Mouse (Mus musculus) heart, embryonic 11.5 days (tissue): ENCODE results near the gene Mmp10. TPM values are rescaled to one million over a fixed set of nuclear protein-coding genes. Genes with fewer than 3 reads are reported as not detected.

Experiments used
- ATAC-seq: fragments of 200-750 bp; cut with Nextera tagmentation; replicated peaks from 2 replicates; pipeline ENCODE4 v1.8.0; 2017; ENCODE audit warnings: moderate library complexity; ENCODE audit not compliant: insufficient number of reproducible peaks, low FRiP score, low TSS enrichment
- H3K27ac ChIP-seq: fragments of 300-500 bp; sonication (generic); 2 replicates; pipeline ENCODE4 v1.5.1; 2014; ENCODE audit warnings: mild to moderate bottlenecking, low read depth, low read length
- H3K27me3 ChIP-seq: fragments of 300-500 bp; sonication (generic); 2 replicates; pipeline ENCODE4 v1.6.1; 2014; ENCODE audit warnings: mild to moderate bottlenecking, low read length, mixed read lengths; ENCODE audit not compliant: control insufficient read depth, insufficient read depth
- H3K36me3 ChIP-seq: fragments of 300-500 bp; sonication (generic); 2 replicates; pipeline ENCODE4 v1.6.1; 2014; ENCODE audit warnings: mild to moderate bottlenecking, low read length, moderate library complexity, mixed read lengths; ENCODE audit not compliant: control insufficient read depth, insufficient read depth
- H3K4me1 ChIP-seq: fragments of 300-500 bp; sonication (generic); 2 replicates; pipeline ENCODE4 v1.6.1; 2014; ENCODE audit warnings: low read length; ENCODE audit not compliant: control insufficient read depth, insufficient read depth
- H3K4me2 ChIP-seq: fragments of 300-500 bp; sonication (generic); 2 replicates; pipeline ENCODE4 v1.6.1; 2014; ENCODE audit warnings: mild to moderate bottlenecking, moderate library complexity
- H3K4me3 ChIP-seq: fragments of 300-500 bp; sonication (generic); 2 replicates; pipeline ENCODE4 v1.5.1; 2014; ENCODE audit warnings: low read depth, low read length
- H3K9ac ChIP-seq: fragments of 300-500 bp; sonication (generic); 2 replicates; pipeline ENCODE4 v1.6.1; 2014; ENCODE audit warnings: mild to moderate bottlenecking, low read depth, low read length, moderate library complexity
- H3K9me3 ChIP-seq: fragments of 300-500 bp; sonication (generic); replicated peaks from 2 replicates; pipeline ENCODE4 v1.6.1; 2016; ENCODE audit warnings: low read length; ENCODE audit not compliant: control insufficient read depth
- WGBS: fragments of 180-500 bp; shearing (Covaris S2); extraction: QIAGEN DNeasy Blood & Tissue Kit; methylation state at CpG from one replicate; pipeline ENCODE4 v1.1.7; 2014; ENCODE audit not compliant: insufficient replicate concordance; 5-methylcytosine and 5-hydroxymethylcytosine counted together
- polyA plus RNA-seq: library from polyadenylated mRNA; unstranded; fragments of >200 nt; fragmentation: Nextera tagmentation; extraction: Ambion mirVana; gene quantifications from 2 replicates; pipeline ENCODE4 v1.2.1, GENCODE M21; 2014

Mmp10 gene
- polyA plus RNA-seq, 1 experiment from 2014 or later: not detected

- no peak for ATAC-seq
- H3K9me3 ChIP-seq: no peaks in the 10 kb centered on the region
- no peaks in the 10 kb centered on the region for H3K27me3 ChIP-seq
- no peaks in the 10 kb centered on the region for H3K36me3 ChIP-seq
- no peak overlapping the region for H3K9ac ChIP-seq
- H3K4me1 ChIP-seq: no peaks in the 10 kb centered on the region
- H3K27ac ChIP-seq: no peak overlapping the region
- no peak overlapping the region for H3K4me3 ChIP-seq
- 73% methylated on average over 4 of the region's 4 CpGs for WGBS
- H3K4me2 ChIP-seq: no peak overlapping the region
Measured at GRCm38 (mm10) chr9:7526255-7526940, 24.2 kb downstream of the Mmp10 start.

GRCm38 (mm10) chr9:7542763-7543162 is 40.6 kb downstream of the Mmp10 start:
- Histone ChIP-seq H3K9ac (no peak overlapping the region), H3K36me3 (no peaks in the 10 kb centered on the region), H3K27ac (no peak overlapping the region), H3K4me2 (no peak overlapping the region), H3K4me1 (no peaks in the 10 kb centered on the region), H3K27me3 (no peaks in the 10 kb centered on the region), H3K9me3 (no peaks in the 10 kb centered on the region), H3K4me3 (no peak overlapping the region)
- ATAC-seq: no peak

- ATAC-seq: no peak
- 52% methylated on average over 1 of the region's 1 CpGs for WGBS
- Histone ChIP-seq H3K27me3 (no peaks in the 10 kb centered on the region), H3K9me3 (no peaks in the 10 kb centered on the region), H3K4me2 (no peak overlapping the region), H3K9ac (no peak overlapping the region), H3K27ac (no peak overlapping the region), H3K4me1 (no peaks in the 10 kb centered on the region), H3K36me3 (no peaks in the 10 kb centered on the region), H3K4me3 (no peak overlapping the region)
Measured at GRCm38 (mm10) chr9:7544923-7545457, 42.8 kb downstream of the Mmp10 start.

GRCm38 (mm10) chr9:7545471-7545870 is 43.3 kb downstream of the Mmp10 start:
- no peaks in the 10 kb centered on the region for H3K9me3 ChIP-seq
- no peak overlapping the region for H3K9ac ChIP-seq
- no peak overlapping the region for H3K4me2 ChIP-seq
- H3K4me3 ChIP-seq: no peak overlapping the region
- no peaks in the 10 kb centered on the region for H3K36me3 ChIP-seq
- no peaks in the 10 kb centered on the region for H3K27me3 ChIP-seq
- H3K4me1 ChIP-seq: no peaks in the 10 kb centered on the region
- ATAC-seq: peak; percentile 52; the same call in 1 of the 2 replicates
- no peak overlapping the region for H3K27ac ChIP-seq
- 35% methylated on average over 1 of the region's 1 CpGs for WGBS

GRCm38 (mm10) chr9:7545920-7546319 is 43.8 kb downstream of the Mmp10 start:
- 78% methylated on average over 7 of the region's 7 CpGs for WGBS

GRCm38 (mm10) chr9:7551943-7552342 is 49.8 kb downstream of the Mmp10 start:
- no peaks in the 10 kb centered on the region for H3K4me1 ChIP-seq
- no peaks in the 10 kb centered on the region for H3K9me3 ChIP-seq
- no peaks in the 10 kb centered on the region for H3K27me3 ChIP-seq
- no peak overlapping the region for H3K4me2 ChIP-seq
- no peak overlapping the region for H3K4me3 ChIP-seq
- H3K36me3 ChIP-seq: no peaks in the 10 kb centered on the region
- no peak for ATAC-seq
- no peak overlapping the region for H3K27ac ChIP-seq
- no peak overlapping the region for H3K9ac ChIP-seq

More at GRCm38 (mm10) chr9:7545920-7546319, 43.8 kb downstream of the Mmp10 start:
- Histone ChIP-seq H3K27ac (no peak overlapping the region), H3K4me1 (no peaks in the 10 kb centered on the region), H3K36me3 (no peaks in the 10 kb centered on the region), H3K4me2 (no peak overlapping the region), H3K9me3 (no peaks in the 10 kb centered on the region), H3K4me3 (no peak overlapping the region), H3K27me3 (no peaks in the 10 kb centered on the region), H3K9ac (no peak overlapping the region)
- 0 out of 2 replicates have a peak, but pooled peaks have one; percentile 42 for ATAC-seq

GRCm38 (mm10) chr9:7553536-7553935 is 51.4 kb downstream of the Mmp10 start:
- ATAC-seq: no peak
- Histone ChIP-seq H3K4me2 (no peak overlapping the region), H3K36me3 (no peaks in the 10 kb centered on the region), H3K27me3 (no peaks in the 10 kb centered on the region), H3K4me1 (no peaks in the 10 kb centered on the region), H3K9me3 (no peaks in the 10 kb centered on the region), H3K27ac (no peak overlapping the region), H3K4me3 (no peak overlapping the region), H3K9ac (no peak overlapping the region)
- WGBS: 67% methylated on average over 3 of the region's 3 CpGs

GRCm38 (mm10) chr9:7554382-7554781 is 52.2 kb downstream of the Mmp10 start:
- no peaks in the 10 kb centered on the region for H3K4me1 ChIP-seq
- no peak overlapping the region for H3K9ac ChIP-seq
- H3K27me3 ChIP-seq: no peaks in the 10 kb centered on the region
- H3K27ac ChIP-seq: no peak overlapping the region
- WGBS: 42% methylated on average over 3 of the region's 3 CpGs
- H3K36me3 ChIP-seq: no peaks in the 10 kb centered on the region
- no peaks in the 10 kb centered on the region for H3K9me3 ChIP-seq
- H3K4me2 ChIP-seq: no peak overlapping the region
- ATAC-seq: no peak
- H3K4me3 ChIP-seq: no peak overlapping the region
